Mouse (Mus musculus) gastrocnemius, postnatal 14 days (tissue): ENCODE measurements around the gene Nags. TPM values are rescaled to one million over a fixed set of nuclear protein-coding genes. Genes with fewer than 3 reads are reported as not detected.
"Not testable (repeated sequence)": the region's sequence is repeated elsewhere in the genome, so short reads cannot be mapped to it uniquely, and the experiment has no call there.

ENCODE experiments used
- DNase-seq: peaks from one replicate; pipeline ENCODE4 v3.0.0; 2021; ENCODE audit warnings: mixed read lengths
- intact Hi-C: fragments of 180-260 bp; cut with DNase I; formaldehyde crosslinking; loops from one replicate; pipeline ENCODE4 v1.15.1; 2025; ENCODE audit warnings: low total_unique reads
- total RNA-seq, 2 experiments: library from RNA; stranded (reverse); gene quantifications; 2 replicates each; pipeline ENCODE4 v1.2.3; 2021

Gene Nags
- total RNA-seq, 2 experiments from 2014 or later = not detected

DNA sequence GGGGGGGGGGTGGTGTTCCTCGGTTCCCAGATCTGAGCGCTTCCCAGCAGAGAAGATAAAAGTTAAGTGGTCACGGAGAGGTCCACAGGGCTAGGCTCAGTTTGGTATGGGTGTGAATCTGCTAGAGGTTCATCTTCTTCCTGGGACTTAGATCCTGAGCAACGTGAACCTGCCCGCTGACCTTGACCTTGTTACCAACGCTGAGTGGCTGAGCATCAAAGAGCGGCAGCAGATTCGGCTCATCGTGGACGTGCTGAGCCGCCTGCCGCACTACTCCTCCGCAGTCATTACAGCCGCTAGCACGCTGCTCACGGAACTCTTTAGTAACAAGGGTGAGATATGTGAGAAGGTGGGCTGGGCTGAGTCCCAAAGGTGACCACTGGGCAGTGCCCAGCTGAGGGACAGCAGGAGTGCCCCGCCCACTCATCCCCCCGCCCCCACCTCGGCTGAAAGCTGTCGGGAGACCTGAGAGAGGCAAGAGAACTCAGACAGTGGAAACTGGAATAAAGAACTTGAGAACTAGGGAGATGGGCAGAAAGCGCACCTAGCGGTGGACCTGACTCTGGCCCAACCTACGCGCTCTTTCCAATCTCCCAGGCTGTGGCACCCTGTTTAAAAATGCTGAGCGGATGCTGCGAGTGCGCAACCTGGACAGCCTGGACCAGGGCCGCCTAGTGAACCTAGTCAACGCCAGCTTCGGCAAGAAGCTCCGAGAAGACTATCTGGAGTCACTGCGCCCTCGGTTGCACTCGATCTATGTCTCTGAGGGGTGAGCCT lies 2.1 kb downstream of the Nags start:
- no peak for DNase-seq
- intact Hi-C loops = no loop called here

DNA sequence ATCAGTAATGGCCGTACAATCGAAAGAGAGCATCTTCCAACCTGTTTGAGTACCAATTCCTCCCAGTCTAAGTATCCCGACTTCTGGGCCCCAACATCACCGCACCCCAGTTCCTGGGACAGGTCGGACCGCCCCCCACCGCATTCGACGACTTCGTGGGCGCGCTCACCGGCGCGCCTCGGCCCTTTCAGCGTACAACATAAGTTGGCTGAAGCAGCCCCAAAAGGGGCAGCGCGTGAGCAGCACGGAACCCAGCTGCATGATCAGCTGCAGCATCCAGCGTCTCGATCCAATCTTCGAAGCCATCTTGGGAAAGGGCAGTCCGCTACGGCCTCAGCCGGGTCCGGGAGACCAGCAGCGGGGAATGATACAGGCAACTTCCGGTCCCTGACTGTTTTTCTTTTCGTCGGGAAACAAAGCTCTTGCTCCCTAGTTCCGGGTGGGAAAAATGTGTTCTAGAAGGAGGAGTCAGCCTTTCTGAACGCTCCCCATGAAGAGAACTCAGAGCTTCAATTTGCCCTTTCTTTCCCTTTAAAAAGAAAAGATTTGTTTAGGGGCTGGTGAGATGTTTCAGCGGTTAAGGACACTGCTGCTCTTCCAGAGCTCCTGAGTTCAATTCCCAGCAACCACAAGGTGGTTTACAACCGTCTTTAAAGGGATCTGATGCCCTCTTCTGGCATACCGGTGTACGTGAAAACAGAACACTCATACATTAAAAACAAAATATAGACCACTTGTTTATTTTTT lies 10.9 kb downstream of the Nags start, which contains the start of gene Tmem101:
Gene Tmem101 (minus strand): TSS at position 366 of the 747 bp plus-strand sequence.
- DNase-seq = peak; percentile 91
- intact Hi-C loops = no loop called here

DNA sequence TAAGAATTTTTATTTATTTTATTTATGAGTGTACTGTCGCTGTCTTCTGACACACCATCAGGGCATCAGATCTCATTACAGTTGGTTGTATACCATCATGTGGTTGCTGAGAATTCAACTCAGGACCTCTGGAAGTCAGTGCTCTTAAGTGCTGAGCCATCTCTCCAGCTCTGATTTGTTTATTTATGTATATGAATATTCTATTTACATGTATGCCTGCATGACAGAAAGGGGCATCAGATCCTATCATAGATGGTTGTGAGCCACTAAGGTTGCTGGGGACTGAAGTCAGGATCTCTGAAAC lies 11.4 kb downstream of the Nags start:
- intact Hi-C loops = no loop called here
- no peak for DNase-seq

GRCm38 (mm10) chr11:102158024-102158423 lies 12.7 kb downstream of the Nags start:
- intact Hi-C loops, DNase-seq: not testable (repeated sequence)

DNA sequence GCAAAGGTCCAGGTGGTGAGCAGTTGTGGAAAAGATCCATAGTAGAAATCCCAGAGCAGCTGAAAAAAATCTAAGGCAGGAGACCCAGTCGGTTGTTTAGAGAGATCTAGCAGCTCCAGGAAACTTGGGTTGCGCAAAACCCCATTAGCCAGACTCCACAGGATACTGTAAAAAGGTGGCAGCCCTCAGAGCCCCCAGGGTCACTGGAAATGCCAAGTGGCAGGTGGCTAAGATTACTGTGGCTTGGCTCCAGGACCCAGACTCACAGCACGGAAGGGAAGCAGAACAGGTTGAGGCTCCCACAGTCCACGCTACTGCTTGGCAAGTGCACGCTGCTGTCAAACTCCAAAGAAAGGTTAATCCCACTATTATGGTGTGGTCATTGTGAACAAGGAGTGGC lies 14.5 kb downstream of the Nags start:
- DNase-seq = no peak
- intact Hi-C loops = no loop called here

DNA sequence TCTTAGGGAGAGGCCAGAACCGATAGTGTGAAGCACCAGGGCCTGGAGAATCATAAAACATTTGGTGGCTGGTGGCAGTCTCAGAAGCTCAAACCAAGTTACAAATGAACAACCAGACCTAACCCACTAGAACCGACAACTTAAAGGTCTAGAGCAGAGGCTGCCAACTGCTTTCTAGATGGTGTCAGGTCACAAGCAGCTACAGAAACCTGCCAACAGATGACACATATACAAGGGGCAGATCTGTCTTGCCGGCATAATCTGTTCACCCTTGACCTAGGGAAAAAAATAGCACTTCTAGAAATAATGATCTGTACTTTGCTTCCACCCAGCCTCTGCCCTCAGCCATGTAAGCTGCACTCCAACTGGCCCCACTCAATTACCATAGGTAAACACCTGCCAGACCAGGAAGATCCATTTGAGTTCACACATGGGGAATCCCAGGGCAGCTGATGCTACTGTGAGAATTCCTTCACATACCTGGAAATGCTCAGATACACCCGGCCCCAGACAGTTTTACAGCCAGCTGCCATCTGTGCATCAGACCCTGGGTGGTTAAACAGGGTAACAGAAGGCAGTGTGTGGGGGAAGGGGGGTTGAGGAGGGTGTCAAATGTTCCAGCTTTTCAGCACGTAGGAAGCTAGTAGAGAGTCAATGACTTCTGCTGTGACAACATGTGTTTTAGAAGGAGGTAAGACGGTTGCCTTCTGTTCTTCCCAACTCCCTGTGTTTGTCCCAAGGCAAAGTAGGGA lies 20.8 kb downstream of the Nags start:
- no peak for DNase-seq
- intact Hi-C loops = no loop called here

DNA sequence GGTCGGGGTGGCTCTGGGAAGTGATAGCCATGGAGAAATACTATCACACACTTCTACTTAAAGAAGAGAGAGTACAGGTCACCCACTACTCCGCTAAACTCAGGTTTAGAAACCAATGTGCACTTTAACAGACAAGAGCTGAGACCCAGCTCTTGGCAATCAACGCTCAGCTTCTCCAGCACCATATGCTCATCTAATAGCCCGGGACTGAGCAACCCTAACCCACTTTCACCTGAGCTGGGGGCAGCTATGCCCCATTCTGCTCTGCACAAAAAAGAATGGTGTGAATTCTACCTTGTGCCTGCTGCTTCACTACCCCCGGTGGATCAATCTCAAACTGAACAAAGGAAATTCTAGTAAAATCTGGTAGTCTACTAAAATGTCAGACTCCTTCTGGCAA lies 22.2 kb downstream of the Nags start:
- DNase-seq = no peak
- intact Hi-C loops = no loop called here

GRCm38 (mm10) chr11:102168689-102169088 lies 23.4 kb downstream of the Nags start:
- intact Hi-C loops = no loop called here
- DNase-seq = no peak

DNA sequence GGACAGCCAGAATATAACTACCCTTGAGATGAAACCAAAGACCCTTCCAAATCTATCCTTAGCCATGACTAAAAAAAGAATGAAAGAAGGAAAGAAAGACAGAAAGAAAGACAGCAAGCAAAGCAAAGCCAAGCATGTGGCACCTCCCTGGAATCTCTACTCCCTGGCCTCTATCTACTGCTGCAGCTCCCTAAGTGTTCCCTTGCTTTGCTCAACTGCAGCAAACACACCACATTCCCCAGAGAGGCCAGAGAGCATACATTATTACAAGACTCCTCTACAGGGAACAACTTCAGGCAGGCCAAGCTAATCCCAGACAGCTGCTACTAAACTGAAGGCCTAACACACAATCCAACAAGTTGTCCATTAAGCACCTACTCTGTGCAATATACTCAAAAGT lies 34.5 kb downstream of the Nags start:
- intact Hi-C loops = no loop called here
- DNase-seq = no peak

DNA sequence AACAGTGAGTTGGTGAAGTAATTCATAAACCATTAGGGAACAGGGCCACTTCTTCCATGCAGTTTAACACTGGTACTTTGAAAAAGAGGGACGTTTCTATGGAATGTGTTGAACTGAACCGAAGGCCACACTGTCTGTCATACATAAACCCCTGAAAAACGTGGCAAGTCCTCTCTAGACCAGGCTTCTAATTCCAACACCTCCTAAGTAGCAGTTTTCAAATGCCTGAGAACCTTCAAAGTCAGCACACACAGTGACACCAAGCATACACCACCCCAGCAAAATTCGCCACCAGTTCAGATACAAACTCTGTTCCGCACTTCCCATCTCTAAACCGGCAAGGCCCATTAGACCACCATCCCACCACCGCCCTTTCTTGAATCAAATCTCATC lies 38.9 kb downstream of the Nags start:
- DNase-seq = no peak
- intact Hi-C loops = no loop called here

DNA sequence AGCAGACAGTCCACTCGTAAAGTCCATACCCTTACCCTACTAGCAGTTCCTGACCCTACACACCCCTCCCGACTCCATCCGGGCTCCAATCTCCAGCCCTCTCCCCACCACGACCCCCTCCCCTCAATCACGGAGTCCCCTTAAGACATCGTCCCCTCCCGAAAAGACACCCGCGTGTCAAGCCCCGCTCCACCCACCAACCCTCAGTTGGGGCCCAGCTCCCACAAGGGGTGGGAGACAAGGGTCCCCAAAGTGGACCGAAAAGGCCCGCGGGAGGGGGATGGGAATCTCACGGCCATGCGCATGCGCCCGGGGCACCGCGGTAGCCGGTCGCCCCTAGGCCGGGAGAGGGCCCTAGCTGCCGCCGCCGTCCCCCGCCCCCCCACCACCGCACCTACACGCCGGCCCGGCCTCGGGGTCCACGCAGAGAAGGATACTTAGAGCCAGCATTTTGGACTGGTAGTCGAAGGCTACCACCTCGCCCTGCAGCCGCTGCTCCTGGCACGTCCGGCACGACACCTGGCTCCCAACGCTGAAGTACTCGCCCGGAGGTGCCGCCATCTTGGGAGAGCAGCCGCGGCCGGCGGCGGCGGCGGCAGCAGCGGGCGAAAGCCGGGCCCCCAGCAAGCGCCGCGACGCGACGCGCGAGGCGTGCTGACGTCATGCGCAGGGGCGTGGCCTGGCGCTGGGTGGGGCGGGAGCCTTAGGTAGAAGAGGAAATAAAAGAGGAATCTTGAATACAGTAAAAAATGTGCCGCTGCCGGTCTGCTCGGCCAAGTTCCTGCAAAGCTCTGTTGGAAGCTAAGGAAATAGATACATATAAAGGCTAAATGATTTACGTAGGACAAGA lies 39.6 kb downstream of the Nags start, which contains the start of gene Lsm12:
Gene Lsm12 (minus strand): TSS at position 651 of the 850 bp plus-strand sequence.
- intact Hi-C loops = no loop called here
- DNase-seq = peak; percentile 97

GRCm38 (mm10) chr11:102185677-102186076 lies 40.4 kb downstream of the Nags start:
- intact Hi-C loops = no loop called here
- DNase-seq = no peak

GRCm38 (mm10) chr11:102186235-102186634 lies 40.9 kb downstream of the Nags start:
- intact Hi-C loops = no loop called here
- no peak for DNase-seq

DNA sequence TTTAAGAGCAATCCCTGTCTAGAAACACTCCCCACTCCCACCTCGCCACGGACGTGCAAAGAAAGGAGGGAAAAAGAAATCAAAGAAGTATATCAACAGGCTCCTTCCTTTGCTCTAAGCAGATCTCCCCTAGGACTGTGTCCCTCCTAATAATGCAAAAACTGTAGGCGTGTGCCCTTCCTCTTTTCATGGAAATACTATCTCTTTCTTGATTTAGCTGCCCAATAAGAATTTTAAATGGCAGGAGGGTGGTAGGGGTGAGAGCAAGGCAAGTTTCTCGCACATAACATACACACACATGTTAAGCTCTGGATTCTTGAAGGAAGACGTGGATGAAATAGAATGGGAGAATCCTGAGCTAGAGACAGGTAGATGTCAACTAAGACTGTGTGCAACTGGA lies 43.7 kb downstream of the Nags start:
- no peak for DNase-seq

GRCm38 (mm10) chr11:102189461-102190436 lies 44.4 kb downstream of the Nags start, which contains the start of gene G6pc3:
Gene G6pc3, plus strand, starts transcription at chr11:102189620.
- intact Hi-C loops = loop anchor here (5.0 kb wide), 1 partner anchor 38 kb away; no protein-coding TSS in a partner anchor

More for the DNA sequence above, 43.7 kb downstream of the Nags start:
- intact Hi-C loops = no loop called here

GRCm38 (mm10) chr11:102190848-102191247 lies 45.5 kb downstream of the Nags start:
- intact Hi-C loops = loop anchor here (5.0 kb wide), 1 partner anchor 36 kb away; no protein-coding TSS in a partner anchor
- no peak for DNase-seq

More at GRCm38 (mm10) chr11:102189461-102190436, 44.4 kb downstream of the Nags start, which contains the start of gene G6pc3:
- DNase-seq = peak; percentile 90

- DNase-seq = no peak
- intact Hi-C loops = loop anchor here (5.0 kb wide), 1 partner anchor 33 kb away; no protein-coding TSS in a partner anchor
These were observed 48.5 kb downstream of the Nags start for GRCm38 (mm10) chr11:102193657-102194440.
